Mouse (Mus musculus) G1E (cell line): Measurements from ENCODE around the gene Tmem184a. TPM values are rescaled to one million over a fixed set of nuclear protein-coding genes. Genes with fewer than 3 reads are reported as not detected.

Experiments
- ATAC-seq: 2 replicates; pipeline ENCODE4 v1.8.0; 2016; ENCODE audit warnings: mild to moderate bottlenecking; ENCODE audit not compliant: insufficient number of reproducible peaks, poor library complexity, low FRiP score, severe bottlenecking; ENCODE audit errors: extremely low read depth
- DNase-seq: peaks from one replicate; pipeline ENCODE4 v3.0.0; 2012; ENCODE audit warnings: low spot score
- H3K27me3 ChIP-seq: 2 replicates; pipeline ENCODE4 v1.6.1; 2012; ENCODE audit warnings: mild to moderate bottlenecking, low read length, inconsistent platforms; ENCODE audit not compliant: insufficient read depth
- H3K36me3 ChIP-seq: replicated peaks from 2 replicates; pipeline ENCODE3; 2012; ENCODE audit warnings: mild to moderate bottlenecking, inconsistent platforms
- H3K4me1 ChIP-seq: 2 replicates; pipeline ENCODE4 v1.6.1; 2012; ENCODE audit warnings: low read depth, low read length, inconsistent platforms, mixed read lengths; ENCODE audit not compliant: insufficient read depth
- H3K4me3 ChIP-seq: 2 replicates; pipeline ENCODE4 v1.5.1; 2012; ENCODE audit warnings: low read depth, mild to moderate bottlenecking, inconsistent platforms, low read length, moderate library complexity, mixed read lengths
- H3K9me3 ChIP-seq: replicated peaks from 2 replicates; pipeline ENCODE4 v1.6.1; 2012; ENCODE audit warnings: inconsistent platforms
- CTCF ChIP-seq: IDR thresholded peaks from 2 replicates; pipeline ENCODE4 v1.5.1; 2012; ENCODE audit warnings: low read depth, low read length, inconsistent platforms, mixed read lengths
- GATA1 ChIP-seq: IDR thresholded peaks from 2 replicates; pipeline ENCODE4 v1.6.1; 2012; ENCODE audit warnings: borderline replicate concordance, low read length, inconsistent platforms, mixed read lengths
- GATA2 ChIP-seq: IDR thresholded peaks from 2 replicates; pipeline ENCODE4 v1.6.1; 2012; ENCODE audit warnings: low read depth, low read length, inconsistent platforms, borderline replicate concordance
- POLR2AphosphoS5 ChIP-seq: IDR thresholded peaks from 2 replicates; pipeline ENCODE4 v1.6.1; 2012; ENCODE audit warnings: low read depth, low read length, inconsistent platforms; ENCODE audit not compliant: insufficient replicate concordance
- TAL1 ChIP-seq: conservative IDR thresholded peaks from 2 replicates; pipeline ENCODE4 v1.6.1; 2012; ENCODE audit warnings: low read depth, low read length, inconsistent platforms, mixed read lengths
- polyA plus RNA-seq: library from polyadenylated mRNA; stranded (reverse); fragments of >175 nt; gene quantifications from 2 replicates; pipeline ENCODE4 v1.2.3, GENCODE M21; 2012
- total RNA-seq, 2 experiments: library from RNA; stranded (forward) in 1 of 2; stranded (reverse) in 1 of 2; fragments of 200-1000 nt in 1 of 2; fragments of >200 nt in 1 of 2; fragmentation: Nextera tagmentation in 1 of 2; gene quantifications; 2 replicates each; pipeline ENCODE4 v1.2.3; 2014 to 2017

The Tmem184a gene
- total and polyA plus RNA-seq, 3 experiments = 1.0 to 4.2 (median 3.4) TPM

DNA sequence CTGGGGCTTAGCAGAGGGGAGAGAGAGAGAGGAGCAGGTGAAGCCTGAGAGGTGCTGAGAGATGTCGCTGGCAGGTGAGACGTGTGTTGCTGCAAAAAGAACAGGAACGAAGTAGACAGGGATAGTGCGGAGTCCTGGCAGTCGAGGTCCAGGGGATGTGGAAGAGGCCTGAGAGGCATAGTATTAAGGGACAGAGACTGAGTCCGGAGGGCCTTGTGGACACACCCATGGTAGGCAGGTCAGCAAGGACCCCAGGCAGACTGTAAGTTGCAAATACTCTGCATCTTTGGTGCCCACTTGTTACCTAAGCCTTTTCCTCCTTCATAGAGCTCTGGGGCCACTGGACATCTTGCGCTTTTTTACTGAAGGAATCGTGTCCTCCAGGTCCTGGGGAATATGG, 18.5 kb downstream of the Tmem184a start:
- H3K9me3 ChIP-seq = no peaks in the 10 kb centered on the region
- DNase-seq = no peak
- TF ChIP-seq CTCF (no peak), POLR2AphosphoS5 (no peak), TAL1 (no peak), GATA1 (no peak), GATA2 (no peak)
- H3K4me3 ChIP-seq = no peak overlapping the region
- peaks cover 82% of the 10 kb centered on the region for H3K36me3 ChIP-seq
- peaks cover 91% of the 10 kb centered on the region for H3K4me1 ChIP-seq
- H3K27me3 ChIP-seq = no peaks in the 10 kb centered on the region
- ATAC-seq = no peak

- Histone ChIP-seq H3K36me3 (peaks cover 83% of the 10 kb centered on the region), H3K9me3 (no peaks in the 10 kb centered on the region), H3K4me3 (no peak overlapping the region), H3K4me1 (peaks cover 91% of the 10 kb centered on the region), H3K27me3 (no peaks in the 10 kb centered on the region)
- DNase-seq (no peak), ATAC-seq (no peak)
- TF ChIP-seq CTCF = no peak
- no peak for TF ChIP-seq POLR2AphosphoS5
- no peak for TF ChIP-seq GATA1
- no peak for TF ChIP-seq GATA2
- TF ChIP-seq TAL1 = no peak
These were observed 19.7 kb downstream of the Tmem184a start for GRCm38 (mm10) chr5:139799801-139800590.

DNA sequence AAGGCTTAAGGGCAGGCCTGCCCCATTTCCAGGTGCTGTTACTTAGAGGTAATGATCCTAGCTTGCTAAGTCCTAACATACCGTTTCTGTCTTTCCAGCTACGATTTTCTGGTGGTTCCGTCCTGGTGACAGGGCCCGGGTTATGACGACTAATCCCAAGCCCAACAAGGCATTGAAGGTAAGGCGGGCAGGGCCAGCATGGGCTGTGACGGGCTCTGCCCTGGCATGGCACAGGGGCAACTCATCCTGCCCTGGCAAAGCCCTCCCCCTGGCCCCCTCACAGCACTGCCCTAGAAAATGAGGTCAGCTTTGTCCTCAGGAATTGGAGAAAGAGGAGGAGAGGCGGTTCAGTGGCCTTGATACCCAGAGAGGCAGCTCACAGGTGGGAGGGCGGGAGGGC, 20.7 kb downstream of the Tmem184a start:
- H3K27me3 ChIP-seq = no peaks in the 10 kb centered on the region
- H3K9me3 ChIP-seq = no peaks in the 10 kb centered on the region
- DNase-seq = no peak
- H3K4me3 ChIP-seq = no peak overlapping the region
- peaks cover 91% of the 10 kb centered on the region for H3K4me1 ChIP-seq
- ATAC-seq = no peak
- no peak for TF ChIP-seq GATA1
- TF ChIP-seq TAL1 = no peak
- TF ChIP-seq CTCF = no peak
- TF ChIP-seq GATA2 = no peak
- TF ChIP-seq POLR2AphosphoS5 = no peak
- H3K36me3 ChIP-seq = peaks cover 93% of the 10 kb centered on the region

DNA sequence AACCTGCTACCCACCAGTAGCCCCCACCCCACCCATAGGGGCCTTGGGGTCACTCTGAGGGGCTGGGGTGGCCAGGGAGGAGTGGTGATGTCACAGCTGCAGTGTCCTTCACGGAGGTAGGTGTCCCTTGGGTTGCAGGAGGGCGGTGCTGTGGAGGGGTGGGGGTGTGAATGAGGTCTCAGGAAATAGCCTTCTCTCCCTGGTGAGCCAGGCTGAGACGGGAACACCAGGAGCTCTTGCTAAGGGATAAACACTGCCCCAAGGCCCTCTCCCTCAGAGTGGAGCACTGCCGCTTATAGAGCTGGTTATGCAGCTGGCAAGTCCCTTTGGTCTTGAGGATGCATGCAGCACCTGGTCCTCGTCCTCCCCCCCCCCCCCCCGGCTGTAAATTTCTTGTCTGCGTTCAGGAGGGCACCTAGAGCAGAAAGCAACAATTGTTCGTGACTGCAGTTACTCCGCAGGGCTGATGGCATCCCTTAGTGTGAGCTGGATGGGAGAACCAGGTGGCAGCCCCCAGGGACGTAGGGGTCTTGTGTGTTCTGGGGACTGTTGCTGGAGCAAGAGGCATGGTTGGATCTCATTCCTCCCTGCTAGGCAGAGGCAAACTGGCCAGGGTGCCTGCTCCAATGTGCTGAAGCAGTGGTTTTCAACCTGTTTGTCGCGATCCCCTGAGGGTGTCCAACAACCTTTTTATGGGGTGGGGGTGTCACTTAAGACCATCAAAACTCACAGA, 21.4 kb downstream of the Tmem184a start:
- no peak overlapping the region for H3K4me3 ChIP-seq
- H3K36me3 ChIP-seq = peaks cover 98% of the 10 kb centered on the region
- no peaks in the 10 kb centered on the region for H3K9me3 ChIP-seq
- no peaks in the 10 kb centered on the region for H3K27me3 ChIP-seq
- ATAC-seq (no peak), DNase-seq (no peak)
- TF ChIP-seq GATA2 = no peak
- TF ChIP-seq GATA1 = no peak
- TF ChIP-seq CTCF = no peak
- TF ChIP-seq POLR2AphosphoS5 = no peak
- no peak for TF ChIP-seq TAL1
- H3K4me1 ChIP-seq = peaks cover 90% of the 10 kb centered on the region

DNA sequence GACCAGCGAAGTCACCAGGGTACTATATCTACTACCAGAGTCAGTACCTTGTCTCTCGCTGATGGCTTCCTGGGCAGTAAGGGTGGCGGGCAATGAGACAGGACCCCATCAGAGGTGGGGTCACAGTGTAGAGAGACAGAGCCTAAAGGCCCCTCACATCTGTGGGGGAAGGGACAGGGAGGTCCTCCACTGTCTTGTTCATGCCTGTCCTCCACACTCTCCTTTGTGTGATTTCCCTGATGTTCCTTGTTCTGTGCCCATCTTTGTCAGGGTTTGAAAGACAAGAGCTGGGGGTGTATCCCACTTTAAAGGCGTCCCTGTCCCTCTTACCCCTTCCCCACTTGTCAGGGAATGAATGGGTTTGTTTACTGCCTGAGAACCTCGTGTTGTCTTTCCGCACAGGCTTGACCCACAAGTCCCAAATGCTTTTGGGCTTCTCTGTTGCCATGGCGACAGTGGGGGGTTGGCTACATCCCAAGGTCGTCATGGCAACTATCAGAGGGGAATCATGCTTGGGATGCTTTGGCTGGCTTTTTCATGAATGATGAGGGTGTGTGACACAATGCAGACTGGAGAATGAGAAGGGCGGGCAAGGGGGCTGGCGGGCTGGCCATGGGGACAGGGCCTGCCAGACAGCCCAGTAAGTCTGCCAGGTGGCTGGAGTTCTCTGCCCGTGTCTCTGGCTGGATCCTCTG, 22.1 kb downstream of the Tmem184a start:
- DNase-seq (no peak), ATAC-seq (no peak)
- Histone ChIP-seq H3K4me1 (peaks cover 90% of the 10 kb centered on the region), H3K9me3 (no peaks in the 10 kb centered on the region), H3K27me3 (no peaks in the 10 kb centered on the region), H3K4me3 (no peak overlapping the region), H3K36me3 (peaks cover 97% of the 10 kb centered on the region)
- TF ChIP-seq GATA2 (no peak), GATA1 (no peak), POLR2AphosphoS5 (no peak), TAL1 (no peak), CTCF (no peak)

- Histone ChIP-seq H3K36me3 (peaks cover 94% of the 10 kb centered on the region), H3K27me3 (no peaks in the 10 kb centered on the region), H3K4me3 (peak overlapping the region; percentile 44; the same call in 1 of the 2 replicates), H3K4me1 (peaks cover 91% of the 10 kb centered on the region), H3K9me3 (no peaks in the 10 kb centered on the region)
- ATAC-seq = no peak
- no peak for TF ChIP-seq TAL1
- no peak for TF ChIP-seq GATA2
- no peak for TF ChIP-seq GATA1
- no peak for DNase-seq
These were observed 22.8 kb downstream of the Tmem184a start for GRCm38 (mm10) chr5:139796900-139797299.
